Mouse (Mus musculus): ENCODE results near the gene Lancl1.

Lancl1 gene

GRCm38 (mm10) chr1:67038246-67038987 is at the start of gene Lancl1:
Gene Lancl1, minus strand, starts transcription at chr1:67038872.
- peak; percentile 46 to 68 for DNase-seq (ENCODE audit: low read depth in 1 of 2, low spot score in 2 of 2)

GRCm38 (mm10) chr1:67079146-67079545 is 40.5 kb upstream of the Lancl1 start:
- no peak for DNase-seq (ENCODE audit: low read depth in 1 of 2, low spot score in 2 of 2)

GRCm38 (mm10) chr1:67078666-67079065 is 40.0 kb upstream of the Lancl1 start:
- no peak for DNase-seq (ENCODE audit: low read depth in 1 of 2, low spot score in 2 of 2)

GRCm38 (mm10) chr1:67077739-67078138 is 39.1 kb upstream of the Lancl1 start:
- no peak for DNase-seq (ENCODE audit: low read depth in 1 of 2, low spot score in 2 of 2)

DNA sequence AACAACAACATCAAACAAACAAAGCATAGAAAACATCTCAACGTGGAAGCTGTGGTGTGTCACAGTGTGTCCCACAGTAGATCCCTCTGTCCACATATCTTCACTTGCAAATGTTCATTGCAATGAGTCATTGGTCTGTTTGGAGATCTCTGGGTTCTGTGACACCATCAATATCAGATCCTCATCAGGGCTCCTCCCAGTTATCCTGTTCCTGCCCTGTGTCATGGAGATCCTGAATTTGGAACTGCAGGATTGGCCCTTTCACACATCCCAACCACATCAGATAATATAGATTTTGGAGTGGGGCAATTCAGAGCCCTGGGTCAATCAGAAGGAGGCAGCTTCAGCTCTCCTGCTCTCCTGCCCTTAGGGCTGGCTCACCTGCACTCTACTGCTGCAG is 28.9 kb upstream of the Lancl1 start:
- DNase-seq (ENCODE audit: low read depth in 1 of 2, low spot score in 2 of 2): no peak

DNA sequence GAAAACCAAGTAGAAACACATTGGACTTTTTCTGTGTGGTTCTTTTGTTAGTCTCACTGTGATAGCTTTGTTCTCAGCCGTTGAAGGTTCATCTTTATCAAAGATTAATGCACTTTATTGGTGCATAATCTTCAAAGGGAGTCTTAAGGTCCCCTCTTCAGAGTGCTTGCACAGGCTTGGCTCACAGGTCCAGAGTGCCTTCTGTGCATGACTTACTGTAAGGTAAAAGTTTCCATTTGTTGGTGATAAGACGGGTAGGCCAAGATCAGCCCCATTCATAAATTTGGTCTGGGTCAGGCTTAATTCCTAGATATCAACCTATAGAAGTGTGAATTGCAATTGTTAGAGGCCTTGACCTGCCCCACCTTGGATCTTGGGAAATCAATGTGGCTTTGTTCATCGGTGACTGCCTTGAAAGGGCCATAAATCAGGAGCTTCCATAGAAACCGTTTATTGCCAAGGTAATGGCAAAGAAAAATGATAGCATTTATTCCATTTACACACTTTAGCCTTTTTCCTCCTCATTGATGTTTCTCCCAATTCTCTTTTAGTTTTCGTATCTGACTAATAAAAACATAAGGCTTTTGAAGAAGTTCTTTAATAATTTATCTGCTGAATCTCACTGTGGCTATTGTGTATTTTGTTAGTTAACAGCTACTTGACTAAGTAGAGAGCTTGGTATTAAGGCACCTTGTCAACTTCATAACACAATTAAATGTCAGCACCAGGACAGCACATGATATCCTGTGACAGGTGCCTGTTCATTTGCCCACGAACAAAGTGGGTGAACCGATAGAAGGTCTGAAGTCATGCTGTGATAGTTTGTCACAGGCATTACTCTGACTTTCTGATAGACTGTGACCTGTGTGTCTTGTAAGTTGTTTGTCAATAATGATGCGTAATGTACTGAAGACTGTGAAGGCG is 26.9 kb upstream of the Lancl1 start:
- DNase-seq (ENCODE audit: low read depth in 1 of 2, low spot score in 2 of 2): no peak

DNA sequence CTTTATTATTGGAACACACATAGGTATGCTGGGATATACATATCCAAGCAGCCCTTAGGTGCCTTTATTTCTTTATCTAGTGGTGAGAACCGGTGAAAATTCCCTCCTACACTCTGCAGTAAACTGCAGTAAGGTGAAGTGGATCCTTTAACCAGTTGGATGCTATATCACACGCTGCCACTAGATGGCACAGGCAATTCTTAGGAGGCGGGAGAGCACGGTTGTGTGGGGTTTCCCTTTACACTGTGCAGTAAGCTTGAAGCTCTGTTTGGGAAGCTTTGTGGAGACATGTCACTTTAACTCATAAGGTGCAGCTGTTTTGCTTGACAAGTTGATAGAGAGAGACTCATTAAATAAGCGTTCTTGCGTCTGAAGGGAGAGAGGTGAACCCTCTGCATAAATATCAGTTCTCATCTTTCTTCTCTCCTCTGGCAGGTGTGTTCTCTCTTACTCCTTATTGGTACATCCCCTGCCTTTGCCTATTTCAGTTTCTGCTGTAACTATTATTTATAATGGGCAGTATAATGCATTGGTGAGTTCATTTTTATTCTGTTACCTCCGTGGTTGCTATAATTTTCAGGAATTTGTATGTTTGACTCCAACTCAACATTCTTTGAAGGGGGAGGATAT is 22.9 kb upstream of the Lancl1 start:
- DNase-seq (ENCODE audit: low read depth in 1 of 2, low spot score in 2 of 2): no peak

- DNase-seq (ENCODE audit: low read depth in 1 of 2, low spot score in 2 of 2): no peak
Measured at GRCm38 (mm10) chr1:67055816-67056215, 17.1 kb upstream of the Lancl1 start.

GRCm38 (mm10) chr1:67052721-67053120 is 14.0 kb upstream of the Lancl1 start:
- DNase-seq (ENCODE audit: low read depth in 1 of 2, low spot score in 2 of 2): no peak

DNA sequence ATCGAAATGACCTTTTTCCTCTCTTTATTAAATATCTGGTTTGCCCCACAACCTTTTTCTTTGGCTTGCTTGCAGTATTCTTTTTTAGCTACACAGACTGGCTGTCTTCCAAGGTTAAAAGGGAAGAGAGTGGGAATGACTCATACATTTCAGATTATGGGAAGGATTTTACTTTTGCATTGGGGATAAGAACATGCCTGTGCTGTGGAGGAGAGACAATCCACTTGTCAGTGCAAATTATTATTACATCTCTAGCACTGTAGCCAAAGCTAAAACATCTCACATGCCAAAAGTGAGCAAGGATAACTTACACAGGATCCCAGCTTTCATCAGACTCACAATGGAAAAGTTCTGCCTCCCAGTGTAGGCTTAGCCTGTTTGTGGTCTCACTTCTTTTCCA is 10.9 kb upstream of the Lancl1 start:
- DNase-seq (ENCODE audit: low read depth in 1 of 2, low spot score in 2 of 2): no peak

DNA sequence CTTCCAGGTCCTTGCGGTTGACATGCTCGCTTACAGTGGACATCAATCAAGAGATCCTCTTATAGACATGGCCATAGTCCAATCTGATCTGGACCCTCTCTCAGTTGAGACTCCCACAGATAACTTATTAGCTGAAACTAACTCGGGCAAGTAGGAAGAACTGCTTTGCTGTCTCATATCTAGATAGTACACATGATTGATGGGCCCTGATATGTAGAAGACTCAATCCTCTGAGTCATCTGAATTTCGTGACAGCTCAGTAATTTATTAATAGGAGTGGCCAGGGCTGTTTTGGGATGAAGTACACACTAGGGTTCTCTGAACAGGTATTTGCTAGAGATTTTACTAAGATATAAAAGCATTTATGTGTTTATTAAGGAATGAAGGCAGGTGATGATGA is 10.0 kb upstream of the Lancl1 start:
- DNase-seq (ENCODE audit: low read depth in 1 of 2, low spot score in 2 of 2): no peak

DNA sequence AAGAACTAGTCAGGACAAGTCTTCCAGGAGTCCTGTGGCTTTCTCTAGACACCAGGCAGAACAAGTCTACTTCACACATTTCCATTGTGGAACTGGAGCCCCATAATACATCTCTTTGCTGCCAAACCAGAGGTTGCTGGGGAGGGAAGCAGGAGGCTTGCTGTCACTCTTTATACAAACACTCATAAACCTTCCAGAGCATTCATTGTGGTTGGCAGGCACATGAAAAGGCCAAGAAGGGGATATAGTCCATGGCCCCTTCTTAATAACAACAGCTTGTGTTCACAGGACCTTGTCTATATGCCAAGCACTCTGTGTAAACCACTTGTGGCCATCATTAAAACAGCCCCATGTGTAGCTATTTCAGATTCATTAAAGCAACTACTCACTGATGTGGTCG is 6.4 kb upstream of the Lancl1 start:
- DNase-seq (ENCODE audit: low read depth in 1 of 2, low spot score in 2 of 2): no peak

DNA sequence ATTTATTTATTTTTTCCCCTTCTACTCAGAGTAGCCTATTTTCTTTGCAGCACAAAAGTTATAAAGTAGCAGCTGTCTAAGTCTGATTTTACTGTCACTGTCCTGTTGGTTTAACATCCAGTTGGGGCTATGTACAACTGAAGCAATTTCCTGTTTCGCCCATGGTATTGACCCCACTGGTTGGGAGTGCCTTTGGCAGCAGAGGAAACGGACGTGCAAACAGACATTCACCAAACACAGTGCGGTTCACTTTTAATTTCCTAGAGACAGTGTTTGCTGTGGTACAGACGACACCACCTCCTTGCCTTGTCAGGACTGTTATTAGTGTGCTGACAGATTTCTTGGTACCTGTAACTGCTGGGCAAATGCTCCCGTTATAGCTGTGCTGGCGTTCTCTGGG is 3.9 kb upstream of the Lancl1 start:
- DNase-seq (ENCODE audit: low read depth in 1 of 2, low spot score in 2 of 2): no peak

GRCm38 (mm10) chr1:67039083-67039482 is 411 bp upstream of the Lancl1 start:
- no peak for DNase-seq (ENCODE audit: low read depth in 1 of 2, low spot score in 2 of 2)

- no peak for DNase-seq (ENCODE audit: low read depth in 1 of 2, low spot score in 2 of 2)
Measured at GRCm38 (mm10) chr1:67037198-67037597, 1.5 kb downstream of the Lancl1 start.

DNA sequence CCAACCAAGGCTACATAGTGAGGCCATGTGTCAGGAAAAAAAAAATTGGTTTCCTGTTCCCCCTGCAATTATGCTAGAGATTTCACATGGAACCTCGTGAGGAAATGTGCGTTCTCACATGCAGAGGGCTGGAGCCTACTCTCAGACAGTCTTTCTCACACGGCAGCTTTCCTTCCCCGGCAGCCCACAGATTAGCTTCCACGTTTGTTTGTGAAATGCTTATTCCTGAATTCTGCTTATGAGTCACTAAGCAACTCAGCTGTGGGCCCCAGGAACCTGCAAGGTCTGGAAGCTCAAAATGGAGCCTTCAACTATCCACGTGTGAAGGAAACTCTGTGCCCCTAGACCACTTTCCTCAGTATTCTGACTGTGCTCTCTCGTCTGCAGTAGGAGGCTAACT is 5.4 kb downstream of the Lancl1 start:
- no peak for DNase-seq (ENCODE audit: low read depth in 1 of 2, low spot score in 2 of 2)

DNA sequence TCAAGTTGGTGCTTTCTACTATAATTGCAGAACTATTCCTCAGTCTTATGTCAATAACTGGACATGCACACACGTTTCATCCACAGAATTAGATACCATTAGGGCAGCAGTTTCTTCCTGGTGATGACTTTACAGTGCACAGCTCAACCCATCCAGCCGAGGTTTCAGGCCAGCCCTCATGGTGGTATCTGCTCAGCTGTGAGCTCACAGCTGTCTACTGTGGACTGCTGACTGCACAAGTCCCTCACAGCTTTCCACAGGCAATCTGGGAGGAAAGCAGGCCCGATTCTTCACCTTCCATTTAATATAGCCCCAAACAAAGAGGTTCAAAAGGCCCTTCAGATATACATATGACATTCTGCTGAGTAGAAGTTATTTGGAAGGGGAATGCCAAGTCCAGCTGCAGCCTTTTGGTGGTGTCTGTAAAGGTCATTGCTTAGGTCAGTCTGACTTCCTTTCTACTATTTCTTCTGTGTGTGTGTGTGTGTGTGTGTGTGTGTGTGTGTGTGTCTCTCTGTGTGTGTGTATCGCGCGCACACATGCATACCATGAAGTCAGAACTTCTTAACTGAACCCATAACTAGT is 11.7 kb downstream of the Lancl1 start:
- DNase-seq (ENCODE audit: low read depth in 1 of 2, low spot score in 2 of 2): no peak

- no peak for DNase-seq (ENCODE audit: low read depth in 1 of 2, low spot score in 2 of 2)
Measured at GRCm38 (mm10) chr1:67026142-67026541, 12.5 kb downstream of the Lancl1 start.

DNA sequence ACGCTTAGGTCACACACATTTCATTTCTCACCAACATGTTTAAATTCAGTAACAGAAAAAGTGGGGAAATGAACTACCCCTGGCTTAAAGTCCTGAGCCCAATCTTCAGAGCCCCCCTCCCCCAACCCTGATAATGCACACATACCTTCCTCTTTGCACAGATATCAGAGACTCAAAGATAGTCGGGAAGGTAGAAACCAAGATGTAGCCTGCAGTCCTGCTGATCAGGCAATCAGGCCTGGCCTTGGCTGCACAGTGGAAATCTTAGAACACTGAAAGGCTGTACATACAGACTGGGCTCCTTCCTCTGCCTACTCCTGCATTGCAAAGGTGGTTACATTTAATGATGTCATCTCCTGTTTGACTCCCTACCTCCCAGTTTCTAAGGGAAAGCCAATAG is 15.9 kb downstream of the Lancl1 start:
- no peak for DNase-seq (ENCODE audit: low read depth in 1 of 2, low spot score in 2 of 2)

DNA sequence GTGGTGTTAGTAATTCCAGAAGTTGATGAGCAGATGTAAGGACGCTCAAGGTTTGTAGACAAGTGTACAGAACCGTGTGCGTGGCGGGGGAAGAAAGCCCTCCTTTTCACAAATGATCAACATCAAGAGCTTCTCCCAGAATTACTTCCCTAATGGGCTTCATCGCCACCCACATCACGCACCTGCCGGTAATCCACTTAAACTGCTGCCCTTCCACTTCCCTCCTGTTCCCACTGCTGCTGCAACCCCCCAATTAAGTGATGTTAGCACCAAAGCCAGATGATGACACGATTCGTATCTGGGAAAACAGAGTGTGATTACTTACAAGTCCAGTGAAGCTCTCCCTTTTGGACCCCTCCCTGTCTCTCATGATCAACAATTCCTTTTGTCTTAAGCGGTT is 16.6 kb downstream of the Lancl1 start:
- no peak for DNase-seq (ENCODE audit: low read depth in 1 of 2, low spot score in 2 of 2)

- DNase-seq (ENCODE audit: low read depth in 1 of 2, low spot score in 2 of 2): no peak
Measured at GRCm38 (mm10) chr1:67020637-67021161, 18.0 kb downstream of the Lancl1 start.

Measured in monocyte, adult 2 months (primary cell).